Comparison of ENCODE assay signal across 28 mouse cellular contexts in the genomic region with DNA sequence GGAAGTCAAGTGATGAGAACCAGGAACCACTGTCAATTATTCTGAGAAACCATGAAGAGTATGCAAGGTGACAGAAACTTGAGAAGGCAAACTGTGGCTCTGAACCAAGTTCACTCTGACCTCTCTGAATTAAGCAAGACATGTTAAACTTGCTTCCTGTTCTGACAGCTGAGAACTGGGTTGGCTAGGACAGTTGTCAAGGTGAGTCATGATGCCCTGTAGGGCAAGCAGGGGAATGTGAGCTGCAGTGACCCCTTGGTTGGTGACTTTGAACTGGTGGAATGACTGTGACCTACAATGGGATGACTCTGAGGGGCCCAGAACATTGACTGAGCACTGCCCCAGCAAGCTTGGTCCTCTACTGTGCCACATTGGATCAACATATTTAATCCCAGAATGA.
DNase-seq lines count a peak whose midpoint lies in the region; ATAC-seq and TF ChIP-seq lines count a peak whose summit lies in the region.
"Had no signal": no experiment of that assay in that cellular context is flagged by ENCODE, and none has a peak within 500 bp of the region (broad histone marks: within the 10 kb centered on the region; RNA-seq: fewer than 3 reads in every experiment).

No protein-coding gene starts in this region.

- DNase-seq in gastrocnemius, adult 18-20 months (ENCODE audit: low spot score), result peak; percentile 58
- DNase-seq in gastrocnemius, postnatal 14 days, result no peak
- DNase-seq in liver, adult 2 months (ENCODE audit: extremely low read depth, low read depth, low spot score), result peak; percentile 25
- DNase-seq in liver, embryonic 11.5 days (ENCODE audit: low spot score), result no peak
- DNase-seq in urinary bladder, adult 2 months (ENCODE audit: low spot score), result no peak
- no peak for DNase-seq in left cerebral cortex, adult 2 months (ENCODE audit: extremely low spot score in 1 of 2, low spot score in 2 of 2)
- no peak for DNase-seq in forebrain, embryonic 11.5 days (ENCODE audit: low spot score)
- DNase-seq: adrenal gland, adult 2 months; cerebellum, adult 11 months; cerebellum, adult 9-10 months; cerebellum, postnatal 36 days; heart, postnatal 4 days; kidney, adult 8-10 months; kidney, postnatal 4 days; lung, postnatal 36 days; right cerebral cortex, postnatal 14 days had no signal

- H3K79me2 ChIP-seq in liver, adult 2 months (ENCODE audit: control insufficient read depth, insufficient read depth, low read length), result no peaks in the 10 kb centered on the region

- intact Hi-C loops in gastrocnemius, postnatal 14 days (cut with DNase I; ENCODE audit: low total_unique reads), result no loop called here
- intact Hi-C loops in left cerebral cortex, adult 2 months (cut with DNase I), result no loop called here

- no peak overlapping the region for H3K4me3 ChIP-seq in liver, adult 2 months (ENCODE audit: insufficient read depth, low read depth, low read length)
- H3K4me3 ChIP-seq in liver, embryonic 11.5 days (ENCODE audit: low read depth, low read length), result no peak overlapping the region
- H3K4me3 ChIP-seq in left cerebral cortex, adult 2 months, result no peak overlapping the region
- no peak overlapping the region for H3K4me3 ChIP-seq in forebrain, embryonic 11.5 days (ENCODE audit: low read depth, low read length)
- H3K4me3 ChIP-seq: forebrain, embryonic 10.5 days; hindbrain, embryonic 13.5 days; limb, embryonic 10.5 days; limb, embryonic 15.5 days; midbrain, embryonic 13.5 days; stomach, embryonic 15.5 days had no signal

- no peaks in the 10 kb centered on the region for H3K36me3 ChIP-seq in liver, adult 2 months (ENCODE audit: control insufficient read depth, insufficient read depth, low read length)
- no peaks in the 10 kb centered on the region for H3K36me3 ChIP-seq in liver, embryonic 11.5 days (ENCODE audit: control insufficient read depth, insufficient read depth, low read length)
- H3K36me3 ChIP-seq in forebrain, embryonic 11.5 days (ENCODE audit: control insufficient read depth, insufficient read depth, low read length), result no peaks in the 10 kb centered on the region
- H3K36me3 ChIP-seq: forebrain, embryonic 10.5 days; hindbrain, embryonic 13.5 days; limb, embryonic 10.5 days; limb, embryonic 15.5 days; midbrain, embryonic 13.5 days; stomach, embryonic 15.5 days had no signal

- no peaks in the 10 kb centered on the region for H3K27me3 ChIP-seq in liver, adult 2 months (ENCODE audit: control insufficient read depth, insufficient read depth, low read length)
- H3K27me3 ChIP-seq in liver, embryonic 11.5 days (replicated peaks; ENCODE audit: control insufficient read depth, insufficient read depth, low read length), result no peaks in the 10 kb centered on the region
- H3K27me3 ChIP-seq in forebrain, embryonic 11.5 days (ENCODE audit: control insufficient read depth, insufficient read depth, low read length), result no peaks in the 10 kb centered on the region
- H3K27me3 ChIP-seq: hindbrain, embryonic 13.5 days; limb, embryonic 15.5 days; midbrain, embryonic 13.5 days; stomach, embryonic 15.5 days had no signal

- no peaks in the 10 kb centered on the region for H3K9me3 ChIP-seq in liver, embryonic 11.5 days (ENCODE audit: control insufficient read depth, low read length)
- H3K9me3 ChIP-seq in forebrain, embryonic 11.5 days (ENCODE audit: control insufficient read depth, low read length), result no peaks in the 10 kb centered on the region
- H3K9me3 ChIP-seq: forebrain, embryonic 10.5 days; hindbrain, embryonic 13.5 days; limb, embryonic 10.5 days; limb, embryonic 15.5 days; midbrain, embryonic 13.5 days; stomach, embryonic 15.5 days had no signal

- no peak overlapping the region for H3K4me2 ChIP-seq in liver, embryonic 11.5 days
- H3K4me2 ChIP-seq in forebrain, embryonic 11.5 days (ENCODE audit: low read depth, low read length, severe bottlenecking), result no peak overlapping the region
- H3K4me2 ChIP-seq: heart, embryonic 11.5 days; hindbrain, embryonic 13.5 days; limb, embryonic 15.5 days; midbrain, embryonic 13.5 days; stomach, embryonic 15.5 days had no signal

- no peak for TF ChIP-seq POLR2A in liver, adult 2 months (IDR thresholded peaks at IDR 0.05; ENCODE audit: extremely low read depth, insufficient read depth, low read length)

- no peak for TF ChIP-seq CTCF in liver, adult 2 months (IDR thresholded peaks at IDR 0.05; ENCODE audit: low read depth, low read length)
- TF ChIP-seq CTCF in left cerebral cortex, adult 2 months (IDR thresholded peaks at IDR 0.05), result no peak

- no peak overlapping the region for H3K9ac ChIP-seq in liver, adult 2 months (ENCODE audit: low read depth, low read length)
- H3K9ac ChIP-seq in liver, embryonic 11.5 days (ENCODE audit: low read depth, low read length), result no peak overlapping the region
- H3K9ac ChIP-seq in forebrain, embryonic 11.5 days (ENCODE audit: low read length), result no peak overlapping the region
- H3K9ac ChIP-seq: hindbrain, embryonic 13.5 days; limb, embryonic 15.5 days; midbrain, embryonic 13.5 days; stomach, embryonic 15.5 days had no signal

- H3K27ac ChIP-seq in liver, adult 2 months (replicated peaks; ENCODE audit: insufficient read depth, low read depth, low read length), result no peak overlapping the region
- no peak overlapping the region for H3K27ac ChIP-seq in liver, embryonic 11.5 days (ENCODE audit: low read depth, low read length)
- H3K27ac ChIP-seq in left cerebral cortex, adult 2 months, result no peak overlapping the region
- no peak overlapping the region for H3K27ac ChIP-seq in forebrain, embryonic 11.5 days (ENCODE audit: low read depth, low read length)
- H3K27ac ChIP-seq: forebrain, embryonic 10.5 days; hindbrain, embryonic 13.5 days; kidney, postnatal 0 days; limb, embryonic 10.5 days; limb, embryonic 15.5 days; midbrain, embryonic 13.5 days; stomach, embryonic 15.5 days had no signal

- no peak for ATAC-seq in liver, embryonic 11.5 days (replicated peaks; ENCODE audit: low FRiP score)
- peak; percentile 17; the same call in 1 of the 2 replicates for ATAC-seq in granulocyte monocyte progenitor cell, adult 5-6 weeks (replicated peaks; ENCODE audit: poor library complexity, severe bottlenecking)
- ATAC-seq in forebrain, embryonic 11.5 days (replicated peaks; ENCODE audit: low FRiP score), result no peak
- ATAC-seq: CD4-positive, CD25-positive, alpha-beta regulatory T cell, adult 4 months; forebrain, embryonic 16.5 days; intestine, embryonic 16.5 days; midbrain, embryonic 13.5 days had no signal

- H3K4me1 ChIP-seq in liver, adult 2 months (ENCODE audit: control insufficient read depth, insufficient read depth, low read length), result no peaks in the 10 kb centered on the region
- H3K4me1 ChIP-seq in liver, embryonic 11.5 days (replicated peaks; ENCODE audit: control insufficient read depth, insufficient read depth, low read length), result no peaks in the 10 kb centered on the region
- H3K4me1 ChIP-seq in forebrain, embryonic 11.5 days (replicated peaks; ENCODE audit: control insufficient read depth, insufficient read depth, low read length), result no peaks in the 10 kb centered on the region
- H3K4me1 ChIP-seq: forebrain, embryonic 10.5 days; hindbrain, embryonic 13.5 days; midbrain, embryonic 13.5 days had no signal

Comparison
In these comparisons a context has a peak if more than half of its experiments do, and no peak if none do; other contexts are left out.
1. DNase-seq: peak in gastrocnemius, adult 18-20 months (single experiment) and liver, adult 2 months (single experiment); none in gastrocnemius, postnatal 14 days (single experiment), liver, embryonic 11.5 days (single experiment), urinary bladder, adult 2 months (single experiment), left cerebral cortex, adult 2 months (0 of 2) and forebrain, embryonic 11.5 days (single experiment).